In the genomic region with DNA sequence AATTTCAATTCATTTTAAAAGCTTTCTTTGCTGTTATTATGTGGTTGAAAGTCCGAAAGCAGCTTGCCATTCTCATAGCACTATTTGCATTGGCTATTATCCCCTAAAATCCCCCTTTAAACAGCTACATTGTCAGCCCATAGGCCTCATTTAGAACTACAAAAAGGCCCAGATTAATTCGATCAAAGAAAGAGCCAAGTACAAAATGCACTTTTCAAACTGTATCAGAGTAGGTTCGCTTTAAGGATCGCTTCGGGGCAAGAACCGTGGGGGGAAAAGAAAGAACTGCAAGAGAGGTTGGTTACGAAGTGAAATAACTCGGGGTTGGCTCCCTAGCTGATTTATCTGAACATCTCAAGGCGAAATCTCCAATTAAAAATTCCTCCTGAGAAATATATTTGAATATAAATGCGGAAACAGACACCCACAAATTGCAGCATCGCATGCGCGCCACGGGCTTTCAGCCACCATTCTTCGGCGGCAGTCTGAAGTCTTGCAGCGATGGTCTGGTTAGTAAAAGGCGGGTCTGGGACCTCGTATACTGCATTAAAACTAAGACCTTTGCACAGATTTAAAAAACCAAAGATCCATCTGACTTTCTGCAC, we compare ENCODE assay signal across 7 mouse cellular contexts. TPM values are rescaled to one million over a fixed set of nuclear protein-coding genes. Genes with fewer than 3 reads are reported as not detected.
A peak's percentile ranks its signal among the peaks of the same experiment; 100 is the strongest.
DNase-seq lines count a peak whose midpoint lies in the region; ATAC-seq and TF ChIP-seq lines count a peak whose summit lies in the region.

No protein-coding gene starts in this region.

- peak overlapping the region; percentile 34 for H3K4me3 ChIP-seq in lung, embryonic 14.5 days (ENCODE audit: low read depth, low read length)
- H3K4me3 ChIP-seq in megakaryocyte, embryonic 14.5 days (replicated peaks): peak overlapping the region; percentile 91

- 3% methylated on average over 19 of the region's 19 CpGs for WGBS in lung, embryonic 14.5 days

- H3K36me3 ChIP-seq in lung, embryonic 14.5 days (ENCODE audit: insufficient read depth): no peaks in the 10 kb centered on the region
- H3K36me3 ChIP-seq in megakaryocyte, embryonic 14.5 days (replicated peaks; ENCODE audit: low read length): no peaks in the 10 kb centered on the region

- peak overlapping the region; percentile 65 for H3K4me2 ChIP-seq in lung, embryonic 14.5 days

- H3K9me3 ChIP-seq in lung, embryonic 14.5 days (ENCODE audit: low read depth, low read length): no peaks in the 10 kb centered on the region
- H3K9me3 ChIP-seq in megakaryocyte, embryonic 14.5 days: peaks cover 16% of the 10 kb centered on the region

- ATAC-seq in lung, embryonic 14.5 days (ENCODE audit: insufficient read depth): no peak
- ATAC-seq in hematopoietic stem cell, adult 5-6 weeks (replicated peaks in 1 of 2; ENCODE audit: insufficient read depth in 1 of 2, low FRiP score in 2 of 2, low TSS enrichment in 1 of 2, low read depth in 1 of 2, poor library complexity in 2 of 2, severe bottlenecking in 2 of 2): peak; percentile 40 to 52
- ATAC-seq in inflammation-experienced regulatory T-cells, adult 6 months: no peak

- no peak overlapping the region for H3K27ac ChIP-seq in lung, embryonic 14.5 days (ENCODE audit: low read depth)

- no peak for TF ChIP-seq CTCF in lung, embryonic 14.5 days (IDR thresholded peaks at IDR 0.05; ENCODE audit: low read depth)

- no peak overlapping the region for H3K9ac ChIP-seq in lung, embryonic 14.5 days

- H3K4me1 ChIP-seq in lung, embryonic 14.5 days (ENCODE audit: insufficient read depth): no peaks in the 10 kb centered on the region
- H3K4me1 ChIP-seq in megakaryocyte, embryonic 14.5 days: peaks cover 13% of the 10 kb centered on the region

- H3K27me3 ChIP-seq in lung, embryonic 14.5 days (ENCODE audit: insufficient read depth, low read length): peaks cover 27% of the 10 kb centered on the region
- peaks cover 51% of the 10 kb centered on the region for H3K27me3 ChIP-seq in megakaryocyte, embryonic 14.5 days (replicated peaks)

- peak; percentile 66 for DNase-seq in lung, embryonic 14.5 days
- no peak for DNase-seq in lung, postnatal 4 days
- peak; percentile 76 for DNase-seq in embryo, embryonic 11 days
- no peak for DNase-seq in frontal cortex, postnatal 25 days (ENCODE audit: low spot score in 2 of 2)

RNA-seq across cellular contexts. Expression of a gene that starts 0.8 kb away (rescaled TPM):
- polyA plus RNA-seq in lung, embryonic 14.5 days (2014; fragmentation: Nextera tagmentation; extraction: Ambion mirVana): 19.8 and 21.9 TPM in 2 replicates
- 57.5 and 78.1 TPM in 2 replicates for total RNA-seq in hematopoietic stem cell, adult 5-6 weeks (2017)
- 6.0 and 7.4 TPM in 2 replicates for polyA plus RNA-seq in megakaryocyte, embryonic 14.5 days (2012; ENCODE audit: insufficient read depth, low replicate concordance)
- 10 to 100 TPM; 25.4 to 38.2 (median 29.1) TPM for polyA plus RNA-seq in inflammation-experienced regulatory T-cells, adult 6 months (2017; shearing (Covaris generic))

RNA-seq across cellular contexts. Expression of a gene that starts 26.4 kb away (rescaled TPM):
- 349 and 376 TPM in 2 replicates for polyA plus RNA-seq in lung, embryonic 14.5 days (2014; fragmentation: Nextera tagmentation; extraction: Ambion mirVana)
- total RNA-seq in hematopoietic stem cell, adult 5-6 weeks (2017): 31.7 and 36.9 TPM in 2 replicates
- polyA plus RNA-seq in megakaryocyte, embryonic 14.5 days (2012; ENCODE audit: insufficient read depth, low replicate concordance): 1,048 and 3,100 TPM in 2 replicates
- 10 to 100 TPM; 19.8 to 78.8 (median 44.8) TPM for polyA plus RNA-seq in inflammation-experienced regulatory T-cells, adult 6 months (2017; shearing (Covaris generic))

RNA-seq across cellular contexts. Expression of a gene that starts 30.6 kb away (rescaled TPM):
- not detected in 2 replicates for polyA plus RNA-seq in lung, embryonic 14.5 days (2014; fragmentation: Nextera tagmentation; extraction: Ambion mirVana)
- not detected in 2 replicates for total RNA-seq in hematopoietic stem cell, adult 5-6 weeks (2017)
- polyA plus RNA-seq in megakaryocyte, embryonic 14.5 days (2012; ENCODE audit: insufficient read depth, low replicate concordance): not detected in 2 replicates
- polyA plus RNA-seq in inflammation-experienced regulatory T-cells, adult 6 months (2017; shearing (Covaris generic)): under 1 TPM in 1 of 3 experiments, not detected in 2; 0.25 TPM

RNA-seq across cellular contexts. Expression of a gene that starts 31.2 kb away (rescaled TPM):
- 7.1 and 7.3 TPM in 2 replicates for polyA plus RNA-seq in lung, embryonic 14.5 days (2014; fragmentation: Nextera tagmentation; extraction: Ambion mirVana)
- 17.8 and 20.4 TPM in 2 replicates for total RNA-seq in hematopoietic stem cell, adult 5-6 weeks (2017)
- 4.3 and 4.4 TPM in 2 replicates for polyA plus RNA-seq in megakaryocyte, embryonic 14.5 days (2012; ENCODE audit: insufficient read depth, low replicate concordance)
- polyA plus RNA-seq in inflammation-experienced regulatory T-cells, adult 6 months (2017; shearing (Covaris generic)): 1 to 10 TPM; 5.9 to 8.0 (median 7.9) TPM

RNA-seq across cellular contexts. Expression of a gene that starts 52.2 kb away (rescaled TPM):
- not detected in 2 replicates for polyA plus RNA-seq in lung, embryonic 14.5 days (2014; fragmentation: Nextera tagmentation; extraction: Ambion mirVana)
- total RNA-seq in hematopoietic stem cell, adult 5-6 weeks (2017): not detected in 2 replicates
- polyA plus RNA-seq in megakaryocyte, embryonic 14.5 days (2012; ENCODE audit: insufficient read depth, low replicate concordance): not detected in 2 replicates
- not detected for polyA plus RNA-seq in inflammation-experienced regulatory T-cells, adult 6 months (2017; shearing (Covaris generic))

Comparison
In these comparisons a context has a peak if more than half of its experiments do, and no peak if none do; other contexts are left out.
1. DNase-seq: peak in lung, embryonic 14.5 days (single experiment) and embryo, embryonic 11 days (single experiment); none in lung, postnatal 4 days (0 of 2) and frontal cortex, postnatal 25 days (0 of 2).
2. ATAC-seq: peak in hematopoietic stem cell, adult 5-6 weeks (2 of 2); none in lung, embryonic 14.5 days (single experiment) and inflammation-experienced regulatory T-cells, adult 6 months (single experiment).